Mouse (Mus musculus) erythroblast, adult 5-6 weeks (primary cell): ENCODE results near the gene Kif3a. TPM values are rescaled to one million over a fixed set of nuclear protein-coding genes. Genes with fewer than 3 reads are reported as not detected.

ENCODE experiments used
- ATAC-seq: replicated peaks from 2 replicates; pipeline ENCODE4 v1.8.0; 2016; ENCODE audit warnings: moderate number of reproducible peaks, mild to moderate bottlenecking, moderate TSS enrichment, inconsistent platforms; ENCODE audit not compliant: poor library complexity, low FRiP score, severe bottlenecking
- total RNA-seq, 2 experiments: library from RNA; stranded (forward) in 1 of 2; stranded (reverse) in 1 of 2; fragments of 150-400 nt in 1 of 2; fragments of 200-764, 138-1000 nt in 1 of 2; gene quantifications; 2 replicates each; pipeline versions ENCODE4 v1.2.3 to v1.2.4; 2015 to 2017; ENCODE audit warnings: low replicate concordance in 2 of 2

The Kif3a gene
- 1.3 and 4.4 TPM in 2 replicates for total RNA-seq (2015; ENCODE audit: low replicate concordance)
- 2.8 and 5.2 TPM in 2 replicates for total RNA-seq (2017; ENCODE audit: low replicate concordance)

DNA sequence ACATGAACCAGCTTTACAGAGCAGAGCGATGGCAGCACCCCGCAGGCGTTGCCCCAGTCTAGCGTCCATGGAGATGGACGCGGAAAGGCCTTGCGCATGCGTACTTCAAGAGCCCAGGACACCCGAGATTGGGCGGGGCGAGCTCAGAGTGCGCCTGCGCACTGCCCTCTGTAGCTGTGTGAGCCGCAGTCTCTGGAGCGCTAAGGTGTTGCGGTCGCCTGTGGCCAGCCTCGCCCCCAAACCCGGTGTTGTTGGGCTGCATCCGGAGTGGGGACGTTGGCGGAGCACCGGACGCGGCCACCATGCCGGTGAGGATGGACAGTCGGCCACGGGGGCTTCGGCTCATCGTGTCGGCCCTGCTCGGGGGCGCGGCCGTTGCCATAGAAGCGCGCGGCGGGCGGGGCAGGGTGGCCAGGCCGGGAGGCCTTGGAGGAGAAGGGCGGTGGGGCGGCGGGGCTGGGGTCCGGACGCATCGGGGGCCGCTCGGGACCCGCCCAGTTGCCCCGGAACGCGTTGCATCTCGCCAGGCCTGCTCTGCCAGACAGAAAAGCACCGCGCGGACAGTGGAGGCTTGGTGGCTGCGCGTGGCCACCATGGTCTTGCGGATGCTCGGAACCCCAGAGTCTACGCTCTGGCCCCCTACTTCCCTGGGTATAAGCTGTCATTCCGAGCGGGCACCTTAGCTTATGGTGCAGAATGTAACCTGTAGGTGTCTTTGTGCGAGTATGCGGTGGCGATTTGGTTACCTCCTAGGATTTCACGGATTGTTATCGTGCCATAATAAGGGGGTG is at the start of gene Kif3a:
Gene Kif3a, plus strand, starts transcription at position 156 of the 791 bp plus-strand sequence.
- peak; percentile 98 for ATAC-seq

DNA sequence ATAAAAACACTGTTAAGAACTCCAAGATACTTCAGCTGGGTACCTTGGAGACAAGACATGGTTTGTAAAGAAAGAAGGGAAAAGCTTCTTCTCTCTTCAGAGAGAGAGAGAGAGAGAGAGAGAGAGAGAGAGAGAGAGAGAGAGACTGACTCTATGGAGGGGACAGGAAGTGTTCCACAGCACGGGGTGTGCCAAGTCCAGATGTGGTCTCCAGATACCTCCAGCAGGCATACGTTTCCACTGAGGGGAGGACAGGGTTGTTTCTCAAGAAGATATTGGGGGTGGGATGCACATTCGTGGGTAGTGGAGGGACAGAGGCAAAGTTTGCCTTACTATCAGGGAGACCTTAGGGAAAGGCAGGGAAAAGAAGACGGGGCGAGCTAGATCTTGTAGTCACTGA is 48.4 kb upstream of the Kif3a start:
- 0 out of 2 replicates have a peak, but pooled peaks have one; percentile 31 for ATAC-seq

DNA sequence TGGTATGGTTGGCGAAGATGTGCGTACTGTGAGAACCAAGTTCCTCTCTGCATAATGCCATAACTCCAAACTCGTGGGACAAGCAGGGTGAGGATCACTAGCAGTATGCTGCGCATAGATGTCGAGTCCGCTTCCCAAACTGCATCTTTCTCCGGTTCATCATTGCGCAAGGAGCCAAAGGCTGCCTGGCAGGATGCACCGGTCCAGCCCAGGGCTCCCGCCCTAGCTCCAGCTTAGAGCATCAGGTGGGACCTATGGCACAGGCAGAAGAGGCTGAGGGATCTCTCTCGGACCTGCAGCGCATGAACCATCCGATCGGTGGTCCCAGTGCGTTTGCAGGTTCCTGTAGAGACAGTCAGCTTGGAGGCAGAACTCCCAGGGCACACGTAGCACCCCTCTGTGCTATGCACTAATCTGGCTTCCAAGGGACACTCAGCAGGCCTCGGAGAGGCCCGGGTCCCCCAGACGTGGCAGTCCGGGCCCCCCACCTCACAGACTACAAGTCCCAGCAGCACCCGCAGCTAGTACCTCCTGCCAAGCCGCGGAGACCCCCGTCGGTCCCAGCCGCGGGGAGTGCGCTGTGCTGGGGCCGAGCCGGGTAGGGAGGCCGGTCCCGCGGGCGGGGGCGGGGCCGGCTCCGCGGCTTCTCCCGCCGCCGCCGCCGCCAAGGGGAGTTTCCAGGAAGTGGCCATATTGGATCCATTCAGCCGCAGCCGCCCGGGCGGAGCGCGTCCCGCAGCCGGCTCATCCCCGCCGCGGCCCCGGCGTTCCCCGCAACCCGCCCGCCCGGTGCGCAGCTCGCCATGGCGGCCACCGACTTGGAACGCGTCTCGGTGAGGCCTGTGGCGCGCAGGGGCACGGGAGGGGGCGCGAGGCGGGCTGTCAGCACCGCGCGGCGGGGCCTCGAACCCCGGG is 47.7 kb upstream of the Kif3a start, which contains the start of gene Sept8:
Gene Sept8, plus strand, starts transcription at position 51 of the 915 bp plus-strand sequence.
- ATAC-seq, result peak; percentile 55

DNA sequence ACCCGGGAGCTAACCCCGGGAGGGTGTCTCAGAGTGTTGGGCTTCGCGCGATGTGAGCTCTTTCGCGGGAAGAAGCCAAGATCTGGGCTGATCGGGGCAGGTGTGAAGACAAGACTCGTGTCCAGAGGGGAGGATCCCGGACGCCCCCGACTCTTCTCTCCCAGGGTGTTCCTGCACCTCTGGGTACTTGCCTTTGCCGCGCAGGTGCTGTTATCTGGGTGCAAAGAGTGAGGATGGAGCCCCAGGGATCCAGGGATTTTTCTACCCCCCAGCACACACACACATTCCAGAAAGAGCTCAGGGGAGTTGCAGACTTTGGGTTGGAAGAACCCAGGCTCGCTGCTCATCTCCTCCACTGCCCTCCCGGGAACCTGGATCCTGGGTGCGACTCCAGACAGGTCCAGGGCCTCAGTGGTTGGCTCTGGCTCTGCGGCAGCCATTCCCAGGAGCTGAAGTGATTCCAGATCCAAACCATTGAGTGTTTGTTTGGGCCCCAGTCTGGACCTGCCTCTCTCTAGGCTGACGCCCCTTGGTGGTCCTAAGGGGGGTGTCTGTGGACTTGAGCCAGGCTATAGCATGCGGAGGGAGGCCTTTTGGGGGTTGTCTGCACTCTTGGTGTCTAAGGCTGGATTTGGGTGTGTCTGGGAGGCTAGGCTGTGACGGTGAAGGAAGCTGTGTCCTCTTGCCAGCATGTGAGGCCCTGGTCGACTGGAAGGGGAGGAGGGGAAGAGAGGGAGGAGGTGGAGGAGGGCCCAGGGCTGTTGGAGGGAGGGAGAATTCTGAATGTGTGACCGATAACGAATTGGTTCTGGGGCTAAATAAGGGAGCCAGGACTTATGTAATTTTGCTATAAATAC is 46.8 kb upstream of the Kif3a start:
- peak; percentile 67 for ATAC-seq

DNA sequence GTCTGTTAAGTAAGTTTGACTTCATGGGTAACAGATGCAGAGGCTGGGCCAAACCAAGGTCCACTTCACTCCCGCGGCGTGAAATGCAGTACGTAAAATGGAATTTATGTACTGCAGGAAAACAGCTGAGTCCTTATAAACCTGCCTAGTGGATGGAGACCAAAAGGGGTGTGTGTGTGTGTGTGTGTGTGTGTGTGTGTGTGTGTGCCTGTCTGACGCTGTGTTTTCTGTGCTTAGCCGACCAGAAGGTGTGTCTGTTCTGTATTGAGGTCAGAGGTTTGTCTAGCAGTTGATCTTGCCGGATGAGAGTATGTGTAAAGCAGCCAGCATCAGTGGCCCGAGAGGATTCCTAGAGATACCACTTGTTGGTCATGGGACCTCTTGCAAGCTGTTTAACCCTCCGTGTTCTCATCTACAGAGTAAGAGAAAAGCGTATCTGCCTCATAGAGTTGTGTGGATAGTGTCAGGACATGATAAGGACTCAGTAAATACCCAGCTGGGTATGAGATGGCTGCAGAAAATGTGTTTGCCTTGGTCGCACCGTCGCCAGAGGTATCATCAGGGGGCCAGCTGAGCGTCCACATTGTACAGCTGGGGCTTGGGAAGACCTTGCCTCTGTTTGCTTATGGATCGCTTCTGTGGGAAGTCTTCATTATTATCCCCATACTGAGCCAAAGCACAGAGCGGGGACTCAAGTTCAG is 45.9 kb upstream of the Kif3a start:
- ATAC-seq, result peak; percentile 9

DNA sequence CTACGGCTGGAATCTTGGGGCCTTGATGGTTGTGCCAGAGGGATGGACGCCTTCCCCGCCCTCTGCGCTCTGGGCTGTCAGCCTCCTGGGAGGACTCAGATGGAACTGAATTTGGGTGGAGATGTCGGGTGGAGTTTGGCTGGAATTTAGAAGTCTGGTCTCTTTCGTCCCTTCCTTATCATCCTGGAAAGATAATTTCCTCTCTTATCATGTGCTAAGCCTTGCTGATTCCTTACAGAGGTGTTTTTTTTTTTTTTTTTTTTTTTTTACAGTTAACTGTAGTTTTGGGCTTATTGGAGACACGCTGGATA is 45.4 kb upstream of the Kif3a start:
- ATAC-seq, result no peak; the same call in 1 of the 2 replicates

DNA sequence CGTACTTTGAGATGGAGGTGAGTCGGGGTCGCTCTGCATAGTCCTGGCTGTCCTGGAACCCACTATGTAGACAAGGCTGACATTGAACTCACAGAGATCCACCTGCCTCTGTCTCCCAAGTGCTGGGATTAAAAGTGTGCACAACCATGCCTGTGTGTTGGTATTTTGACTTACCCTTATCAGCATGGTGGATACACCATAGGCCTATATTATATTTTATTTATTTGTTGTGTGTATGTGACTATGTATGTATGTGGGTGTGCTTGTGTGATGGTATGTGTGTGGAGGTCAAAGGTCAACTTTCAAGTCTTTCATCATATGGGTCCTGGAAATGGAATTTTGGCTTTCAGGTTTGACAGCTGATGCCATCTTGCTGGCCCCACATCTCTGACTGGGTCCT is 44.8 kb upstream of the Kif3a start:
- ATAC-seq, result no peak

DNA sequence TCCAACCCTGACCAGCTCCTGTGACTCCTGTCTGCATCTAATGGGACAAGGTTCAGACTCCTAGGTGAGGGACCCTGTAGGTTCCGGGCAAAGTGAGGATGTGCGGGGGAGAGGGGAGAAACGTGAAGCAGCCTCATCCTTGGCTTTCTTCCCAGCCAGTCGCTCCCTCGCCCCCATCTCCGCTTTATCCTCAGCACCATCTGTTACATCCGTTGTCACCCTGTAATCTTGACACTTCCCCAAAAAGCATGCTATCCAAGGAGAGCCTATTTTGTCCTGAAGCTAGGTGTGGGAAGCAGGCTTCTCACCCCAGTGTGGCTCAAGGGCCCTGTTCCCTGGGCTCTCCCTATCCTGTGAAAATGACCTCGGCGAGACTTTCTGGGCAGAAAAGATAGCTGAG is 44.2 kb upstream of the Kif3a start:
- no peak for ATAC-seq

DNA sequence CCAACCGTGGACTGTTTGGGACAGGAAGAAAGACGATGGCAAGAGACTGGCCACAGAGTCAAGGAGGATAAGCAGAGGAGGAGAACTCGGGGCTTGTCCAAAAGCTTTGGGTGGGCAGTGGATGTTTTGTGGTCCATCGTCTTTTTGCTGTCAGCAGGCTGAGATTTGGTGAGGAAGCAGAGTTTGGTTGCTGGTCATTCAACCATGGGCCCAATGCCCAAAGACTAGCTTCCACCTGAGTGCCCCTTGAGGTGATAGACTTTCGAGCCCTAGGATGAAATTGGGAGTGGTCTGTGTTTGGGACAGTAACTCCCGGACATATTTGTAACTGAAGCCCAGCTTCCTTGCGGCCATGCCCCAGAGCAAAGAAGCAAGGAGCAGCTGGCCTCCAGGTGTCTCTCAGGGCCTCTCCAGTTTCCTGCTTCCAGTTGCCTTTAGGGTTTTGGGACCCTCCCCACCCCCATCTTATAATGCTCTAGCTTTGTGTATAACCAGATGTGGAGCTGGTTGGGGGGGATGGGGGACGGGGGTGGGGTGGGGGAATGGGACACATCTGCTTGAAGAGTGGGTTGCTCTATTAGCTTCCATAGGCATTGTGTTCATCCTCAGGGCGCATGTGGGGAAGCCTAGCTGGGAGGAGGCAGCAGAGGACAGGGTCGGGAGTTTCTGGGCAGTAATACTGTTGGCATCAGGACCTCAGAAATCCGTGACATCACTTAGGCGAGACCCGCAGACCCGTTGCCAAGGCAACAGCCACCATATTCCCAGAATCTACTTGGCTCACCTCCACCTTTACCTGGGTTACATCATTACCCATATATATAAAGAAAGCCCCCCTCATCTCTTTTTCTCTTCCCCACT is 43.4 kb upstream of the Kif3a start:
- ATAC-seq, result no peak

DNA sequence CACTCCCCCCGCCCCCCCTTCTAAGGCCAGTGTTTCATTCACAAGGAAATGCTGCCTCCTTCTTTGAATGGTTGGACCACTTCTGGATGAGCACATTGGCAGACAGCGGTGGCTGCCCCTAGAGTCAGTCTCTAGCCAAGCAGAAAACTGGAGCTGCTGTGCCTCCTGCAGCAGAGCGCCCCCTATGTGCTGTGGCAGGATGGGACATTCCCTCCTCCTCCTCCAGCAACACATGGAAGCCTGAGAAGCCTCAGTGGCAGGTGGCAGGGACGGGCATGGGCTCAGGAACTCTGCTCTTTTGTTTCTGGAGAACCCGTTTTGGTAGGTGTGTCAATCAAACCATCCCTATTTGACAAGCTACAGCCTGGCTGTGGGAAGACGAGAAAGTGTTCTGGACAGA is 42.3 kb upstream of the Kif3a start:
- no peak for ATAC-seq

DNA sequence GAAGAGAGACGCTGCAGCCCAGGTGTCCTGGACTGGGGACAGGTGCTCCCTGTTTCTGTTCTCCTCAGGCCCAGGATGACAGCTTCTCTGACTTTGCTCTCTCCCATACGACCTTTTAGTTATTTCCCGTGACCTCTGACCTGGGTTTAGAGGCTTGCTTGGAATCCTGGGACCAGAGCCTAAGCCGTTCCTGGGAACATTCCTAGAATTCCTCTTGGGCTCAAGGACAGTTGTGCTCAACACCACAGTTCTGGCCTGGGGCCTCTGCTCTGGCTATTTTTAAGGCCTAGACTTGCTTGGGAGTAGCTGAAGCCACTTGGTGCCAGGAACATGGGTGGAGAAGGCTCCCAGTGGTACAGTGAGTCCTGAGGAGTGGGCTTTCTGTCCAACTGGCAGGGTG is 41.7 kb upstream of the Kif3a start:
- ATAC-seq, result no peak

DNA sequence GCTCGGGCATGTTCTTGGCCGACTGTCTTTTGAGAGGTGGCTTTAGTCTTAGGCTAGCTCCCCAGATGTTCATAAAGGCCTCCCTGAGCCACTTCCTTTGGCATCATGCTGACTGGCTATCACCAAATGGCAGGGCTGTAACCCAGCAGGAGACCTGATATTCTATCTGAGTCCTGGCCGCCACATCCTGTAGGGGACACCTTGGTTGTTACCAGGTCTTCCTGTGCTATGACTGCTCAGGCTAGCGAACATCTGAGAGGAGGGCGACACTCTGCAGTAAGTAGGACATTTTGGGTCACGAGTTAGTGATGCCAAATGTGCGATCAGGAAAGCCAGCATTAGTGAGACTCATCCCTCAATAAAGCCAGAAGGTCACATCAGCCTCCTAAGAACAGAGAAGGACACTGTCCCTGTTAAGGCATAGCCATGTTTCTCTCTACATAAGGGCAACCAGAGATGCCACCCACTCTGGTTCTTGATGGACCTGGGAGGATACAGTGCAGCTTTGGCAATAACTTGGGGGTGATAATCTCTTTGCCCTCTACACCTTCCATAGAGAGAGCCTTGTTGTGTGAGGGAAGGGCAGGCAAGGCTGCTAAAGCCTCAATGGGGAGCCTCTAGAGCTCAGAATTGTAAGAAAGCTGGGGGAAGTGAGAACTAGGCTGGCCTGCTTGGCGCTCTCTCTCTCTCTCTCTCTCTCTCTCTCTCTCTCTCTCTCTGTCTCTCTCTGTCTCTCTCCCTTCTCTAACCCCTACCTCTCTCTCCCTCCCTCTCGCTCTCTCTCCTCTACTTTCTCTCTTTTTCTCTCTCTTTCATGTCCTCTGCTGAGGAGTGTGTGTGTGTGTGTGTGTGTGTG is 38.6 kb upstream of the Kif3a start:
- ATAC-seq, result 0 out of 2 replicates have a peak, but pooled peaks have one; percentile 14

DNA sequence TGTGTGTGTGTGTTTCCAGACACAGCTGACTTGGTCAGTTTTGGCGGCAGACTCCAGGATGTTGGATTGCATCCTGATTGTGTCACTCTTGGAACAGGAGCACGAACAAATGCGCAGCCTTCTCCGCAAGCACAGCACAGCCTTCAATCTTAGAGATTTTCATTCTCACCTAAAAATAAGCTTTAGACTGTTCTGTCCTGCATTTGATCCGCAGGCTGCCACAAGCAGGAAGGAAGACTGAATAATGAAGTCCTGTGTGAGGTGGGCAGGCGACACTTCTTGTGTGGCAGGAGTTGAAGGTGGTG is 38.0 kb upstream of the Kif3a start:
- no peak for ATAC-seq

DNA sequence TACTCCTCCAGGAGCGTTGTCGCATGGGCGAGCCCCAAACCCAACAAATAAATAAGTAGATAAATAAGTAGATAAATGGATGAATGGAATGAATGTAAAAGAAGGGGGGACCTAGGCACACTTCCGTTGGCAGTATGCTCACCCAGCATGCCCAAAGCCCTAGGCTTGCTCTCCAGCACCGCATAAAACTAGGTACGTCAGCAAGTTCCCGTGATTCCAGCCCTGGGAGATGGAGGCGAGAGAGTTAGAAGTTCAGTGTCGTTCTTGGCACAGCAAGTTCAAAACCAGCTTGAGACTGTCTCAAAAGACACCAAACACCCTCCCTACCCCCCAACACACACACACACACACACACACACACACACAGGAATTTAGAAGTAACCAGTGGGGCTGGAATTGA is 37.2 kb upstream of the Kif3a start:
- ATAC-seq, result no peak

DNA sequence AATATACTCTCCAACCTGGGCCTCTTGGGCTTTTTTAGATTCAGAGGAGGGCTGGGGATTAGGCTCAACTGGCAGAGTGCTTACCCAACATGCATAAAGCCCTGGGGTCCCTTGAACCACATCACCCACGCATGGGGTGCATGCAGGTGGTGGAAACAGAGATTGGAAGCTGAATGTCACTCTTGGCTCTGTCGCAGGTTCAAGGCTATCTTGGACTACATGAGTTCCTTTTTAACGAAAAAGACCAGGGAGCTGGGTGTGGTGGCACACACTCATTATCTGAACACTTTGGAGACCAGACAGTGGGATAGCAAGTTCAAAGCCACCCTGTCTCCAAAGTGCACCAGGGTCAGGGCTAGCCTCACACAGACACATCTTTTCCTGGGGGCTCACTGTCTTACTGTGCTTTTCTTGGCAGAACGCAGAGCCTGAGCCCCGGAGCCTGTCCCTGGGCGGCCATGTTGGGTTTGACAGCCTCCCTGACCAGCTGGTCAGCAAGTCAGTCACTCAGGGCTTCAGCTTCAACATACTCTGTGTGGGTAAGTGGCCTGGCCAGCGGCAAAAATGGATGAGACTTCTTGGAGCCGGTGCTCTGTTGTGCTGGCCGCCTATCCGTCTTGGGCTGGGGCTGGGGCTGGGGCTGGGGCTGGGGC is 35.5 kb upstream of the Kif3a start:
- ATAC-seq, result no peak

DNA sequence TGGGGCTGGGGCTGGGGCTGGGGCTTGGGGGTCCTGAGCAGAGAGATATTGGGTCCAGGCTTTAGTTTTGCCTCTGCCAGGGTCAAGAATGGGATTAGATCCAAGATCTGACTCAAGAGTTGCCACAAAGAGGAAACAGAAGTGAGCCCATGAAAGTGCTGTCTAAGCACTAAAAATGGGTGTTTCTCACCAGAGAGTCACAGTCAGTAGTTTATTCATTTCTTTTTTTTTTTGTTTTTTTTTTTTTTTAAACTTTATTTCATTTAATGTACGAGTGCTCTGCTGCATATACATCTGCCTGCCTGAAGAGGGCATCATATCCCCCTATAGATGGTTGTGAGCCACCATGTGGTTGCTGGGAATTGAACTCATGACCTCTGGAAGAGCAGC is 35.0 kb upstream of the Kif3a start:
- no peak for ATAC-seq

DNA sequence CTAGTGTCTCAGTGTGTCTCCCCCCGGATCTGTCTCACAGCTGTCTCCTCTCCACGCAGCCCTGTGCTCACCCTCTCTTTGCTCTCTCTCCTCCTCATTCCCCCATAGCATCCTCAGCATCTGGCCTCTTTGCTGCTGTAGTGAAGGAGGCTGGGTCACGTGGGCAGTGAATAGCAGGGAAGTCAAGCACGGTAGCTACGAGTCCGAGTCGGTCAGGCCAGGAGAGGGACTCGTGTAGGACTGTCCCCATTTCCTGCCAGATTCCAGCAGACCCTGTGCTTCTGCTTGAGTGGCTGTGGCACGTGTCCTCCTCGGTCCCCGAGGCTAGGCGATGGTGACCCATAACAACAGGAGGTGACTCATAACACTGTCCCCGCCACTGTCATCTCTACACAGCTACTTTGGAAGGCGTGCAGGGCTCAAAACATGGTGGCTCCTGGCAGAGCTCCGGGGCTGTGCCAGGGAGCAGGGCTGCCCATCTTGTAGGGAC is 28.1 kb upstream of the Kif3a start:
- no peak for ATAC-seq
